Mouse (Mus musculus) CH12.LX (cell line): ENCODE results near the gene Pgm5. TPM values are rescaled to one million over a fixed set of nuclear protein-coding genes. Genes with fewer than 3 reads are reported as not detected.

Source experiments
- DNase-seq: peaks from one replicate; pipeline ENCODE4 v3.0.0-alpha.2; 2013; ENCODE audit errors: extremely low read depth
- H3K27ac ChIP-seq: 2 replicates; pipeline ENCODE4 v1.5.1; 2012; ENCODE audit warnings: low read depth, mild to moderate bottlenecking, control low read depth, moderate library complexity; ENCODE audit not compliant: insufficient read depth
- H3K27me3 ChIP-seq: replicated peaks from 2 replicates; pipeline ENCODE3; 2012; ENCODE audit warnings: inconsistent platforms
- H3K36me3 ChIP-seq, 2 experiments: replicated peaks in 1 of 2; 2 replicates each; pipeline versions ENCODE3 to v1.6.1; 2012; ENCODE audit warnings: inconsistent platforms in 1 of 2, low read length in 1 of 2, mild to moderate bottlenecking in 1 of 2, mixed read lengths in 1 of 2, moderate library complexity in 1 of 2; ENCODE audit not compliant: control insufficient read depth in 1 of 2, insufficient read depth in 1 of 2
- H3K4me1 ChIP-seq, 2 experiments: 2 replicates each; pipeline ENCODE4 v1.6.1; 2012; ENCODE audit warnings: inconsistent platforms in 1 of 2, moderate library complexity in 1 of 2; ENCODE audit not compliant: insufficient read depth in 2 of 2, control insufficient read depth in 1 of 2
- H3K4me2 ChIP-seq: 2 replicates; pipeline ENCODE4 v1.6.1; 2012; ENCODE audit warnings: low read depth, mild to moderate bottlenecking, control low read depth; ENCODE audit not compliant: poor library complexity, insufficient read depth, severe bottlenecking
- H3K4me3 ChIP-seq, 3 experiments: fragments of 150-350 bp in 1 of 3; sonication (generic) in 1 of 3; replicated peaks in 1 of 3; 2 replicates each; pipeline versions ENCODE3 to v1.5.1; 2011 to 2012; ENCODE audit warnings: low read depth in 2 of 3, low read length in 2 of 3, mild to moderate bottlenecking in 2 of 3, moderate library complexity in 2 of 3, control low read depth in 1 of 3, improper control_type of control experiment in 1 of 3, inconsistent platforms in 1 of 3, mixed read lengths in 1 of 3; ENCODE audit not compliant: poor library complexity in 1 of 3
- H3K79me2 ChIP-seq: replicated peaks from 2 replicates; pipeline ENCODE4 v1.6.1; 2012; ENCODE audit warnings: mild to moderate bottlenecking, moderate library complexity; ENCODE audit not compliant: control insufficient read depth, poor library complexity, insufficient read depth, severe bottlenecking; ENCODE audit errors: extremely low read depth
- H3K9ac ChIP-seq: 2 replicates; pipeline ENCODE4 v1.6.1; 2012; ENCODE audit warnings: low read depth, mild to moderate bottlenecking, control low read depth, moderate library complexity; ENCODE audit not compliant: insufficient read depth
- H3K9me3 ChIP-seq: replicated peaks from 2 replicates; pipeline ENCODE3; 2012; ENCODE audit warnings: low read length, inconsistent platforms, mixed read lengths
- ELF1 ChIP-seq: IDR thresholded peaks from 2 replicates; pipeline ENCODE4 v1.6.1; 2014; ENCODE audit warnings: low read depth, mild to moderate bottlenecking, inconsistent platforms, low read length, improper control_type of control experiment
- EP300 ChIP-seq: IDR thresholded peaks from 2 replicates; pipeline ENCODE4 v1.6.1; 2011; ENCODE audit warnings: low read length, improper control_type of control experiment
- ETS1 ChIP-seq: conservative IDR thresholded peaks from 2 replicates; pipeline ENCODE4 v1.6.1; 2012; ENCODE audit warnings: low read depth, mild to moderate bottlenecking, inconsistent platforms, low read length, improper control_type of control experiment, moderate library complexity
- HCFC1 ChIP-seq: IDR thresholded peaks from 2 replicates; pipeline ENCODE4 v1.6.1; 2012; ENCODE audit warnings: low read depth, mild to moderate bottlenecking, inconsistent platforms, low read length, improper control_type of control experiment
- IRF4 ChIP-seq: IDR thresholded peaks from 2 replicates; pipeline ENCODE4 v1.6.1; 2014; ENCODE audit warnings: low read depth, mild to moderate bottlenecking, inconsistent platforms, low read length, improper control_type of control experiment
- JUND ChIP-seq: conservative IDR thresholded peaks from 2 replicates; pipeline ENCODE4 v1.6.1; 2011; ENCODE audit warnings: low read depth, low read length, improper control_type of control experiment
- MAFK ChIP-seq: IDR thresholded peaks from 2 replicates; pipeline ENCODE4 v1.6.1; 2011; ENCODE audit warnings: low read length, improper control_type of control experiment; ENCODE audit not compliant: insufficient replicate concordance
- MAX ChIP-seq: IDR thresholded peaks from 2 replicates; pipeline ENCODE4 v1.6.1; 2011; ENCODE audit warnings: low read length, improper control_type of control experiment
- MAZ ChIP-seq: IDR thresholded peaks from 2 replicates; pipeline ENCODE4 v1.6.1; 2012; ENCODE audit warnings: low read depth, mild to moderate bottlenecking, inconsistent platforms, low read length, improper control_type of control experiment, moderate library complexity
- MEF2A ChIP-seq: IDR thresholded peaks from 2 replicates; pipeline ENCODE4 v1.6.1; 2014; ENCODE audit warnings: low read depth, mild to moderate bottlenecking, inconsistent platforms, low read length, improper control_type of control experiment, borderline replicate concordance
- NELFE ChIP-seq: IDR thresholded peaks from 2 replicates; pipeline ENCODE4 v1.6.1; 2011; ENCODE audit warnings: low read depth, low read length, improper control_type of control experiment
- NRF1 ChIP-seq: IDR thresholded peaks from 2 replicates; pipeline ENCODE4 v1.6.1; 2014; ENCODE audit warnings: low read depth, mild to moderate bottlenecking, inconsistent platforms, low read length, improper control_type of control experiment, moderate library complexity
- PAX5 ChIP-seq: IDR thresholded peaks from 2 replicates; pipeline ENCODE4 v1.6.1; 2012; ENCODE audit warnings: low read length, inconsistent platforms, mixed read lengths
- POLR2A ChIP-seq: IDR thresholded peaks from 2 replicates; pipeline ENCODE4 v1.6.1; 2011; ENCODE audit warnings: low read depth, mild to moderate bottlenecking, improper control_type of control experiment, low read length
- POLR2AphosphoS2 ChIP-seq: IDR thresholded peaks from 2 replicates; pipeline ENCODE4 v1.6.1; 2011; ENCODE audit warnings: low read depth, low read length, improper control_type of control experiment
- RAD21 ChIP-seq: IDR thresholded peaks from 2 replicates; pipeline ENCODE4 v1.6.1; 2011; ENCODE audit warnings: low read depth, mild to moderate bottlenecking, low read length, improper control_type of control experiment, moderate library complexity
- SIN3A ChIP-seq: IDR thresholded peaks from 2 replicates; pipeline ENCODE4 v1.6.1; 2012; ENCODE audit warnings: low read length, improper control_type of control experiment, inconsistent platforms
- SMC3 ChIP-seq: IDR thresholded peaks from 2 replicates; pipeline ENCODE4 v1.6.1; 2011; ENCODE audit warnings: low read depth, low read length, improper control_type of control experiment
- TCF12 ChIP-seq: IDR thresholded peaks from 2 replicates; pipeline ENCODE4 v1.6.1; 2014; ENCODE audit warnings: low read depth, mild to moderate bottlenecking, inconsistent platforms, low read length, improper control_type of control experiment
- USF1 ChIP-seq: IDR thresholded peaks from 2 replicates; pipeline ENCODE4 v1.6.1; 2014; ENCODE audit warnings: low read depth, mild to moderate bottlenecking, inconsistent platforms, low read length, improper control_type of control experiment
- dilution Hi-C: fragments of 300-500 bp; cut with MboI; formaldehyde crosslinking; loops from 2 replicates; pipeline ENCODE4 v1.14.3; 2020; ENCODE audit warnings: low sequenced_read_pairs; ENCODE audit not compliant: extremely low pct_unique_long_range_greater_than_20kb, extremely low pct_ligation_motif_present
- in situ Hi-C: fragments of 300-500 bp; cut with MboI; formaldehyde crosslinking; loops from 3 replicates; pipeline ENCODE4 v1.14.3; 2019; ENCODE audit warnings: low sequenced_read_pairs, low pct_ligation_motif_present, low pct_unique_long_range_greater_than_20kb, mixed read lengths
- polyA plus RNA-seq: library from polyadenylated mRNA; unstranded; fragments of >175 nt; gene quantifications from 2 replicates; pipeline ENCODE4 v1.2.1, GENCODE M21; 2012; ENCODE audit warnings: low read depth; ENCODE audit not compliant: insufficient read length
- total RNA-seq, 2 experiments: library from RNA; depleted of rRNA; stranded (reverse); fragments of 300-350 nt in 1 of 2; fragments of >200 nt in 1 of 2; gene quantifications; 2 replicates each; pipeline ENCODE4 v1.2.3; 2012 to 2014

The Pgm5 gene
- total and polyA plus RNA-seq, 3 experiments: not detected

DNA sequence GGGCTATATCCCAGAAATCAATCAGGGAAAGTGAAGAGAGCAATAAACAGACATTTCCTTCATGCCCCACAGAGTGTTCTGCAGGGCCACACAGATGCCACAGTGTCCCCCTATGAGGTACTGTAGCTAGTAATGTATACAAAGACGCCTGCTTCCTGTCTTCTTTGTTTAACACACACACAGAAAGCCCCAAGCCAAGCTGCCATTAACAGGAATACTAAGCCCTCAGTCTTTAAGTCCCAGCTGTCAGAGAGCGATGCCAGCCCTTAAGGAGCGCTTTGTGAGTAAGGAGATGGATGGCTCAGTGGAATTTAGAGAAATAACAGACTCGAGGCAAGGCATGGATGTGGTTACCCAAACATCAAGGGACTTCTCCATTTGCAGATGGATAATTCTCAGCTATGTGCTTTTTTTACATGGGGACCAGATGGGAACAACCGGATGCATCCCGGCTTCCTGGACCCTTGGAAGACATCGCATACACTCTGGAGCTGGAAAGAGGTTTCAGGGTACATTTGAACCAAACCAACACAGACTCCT, 16.6 kb downstream of the Pgm5 start:
- H3K79me2 ChIP-seq: no peaks in the 10 kb centered on the region
- H3K27ac ChIP-seq: no peak overlapping the region
- in situ Hi-C loops: no loop called here
- H3K36me3 ChIP-seq: no peaks in the 10 kb centered on the region
- no peaks in the 10 kb centered on the region for H3K4me1 ChIP-seq
- TF ChIP-seq POLR2A (no peak), ELF1 (no peak), PAX5 (no peak), EP300 (no peak), MAZ (no peak), MEF2A (no peak)
- dilution Hi-C loops: no loop called here
- no peaks in the 10 kb centered on the region for H3K27me3 ChIP-seq
- no peak overlapping the region for H3K9ac ChIP-seq
- no peak overlapping the region for H3K4me2 ChIP-seq
- H3K9me3 ChIP-seq: no peaks in the 10 kb centered on the region
- no peak for DNase-seq
- H3K4me3 ChIP-seq: no peak overlapping the region

DNA sequence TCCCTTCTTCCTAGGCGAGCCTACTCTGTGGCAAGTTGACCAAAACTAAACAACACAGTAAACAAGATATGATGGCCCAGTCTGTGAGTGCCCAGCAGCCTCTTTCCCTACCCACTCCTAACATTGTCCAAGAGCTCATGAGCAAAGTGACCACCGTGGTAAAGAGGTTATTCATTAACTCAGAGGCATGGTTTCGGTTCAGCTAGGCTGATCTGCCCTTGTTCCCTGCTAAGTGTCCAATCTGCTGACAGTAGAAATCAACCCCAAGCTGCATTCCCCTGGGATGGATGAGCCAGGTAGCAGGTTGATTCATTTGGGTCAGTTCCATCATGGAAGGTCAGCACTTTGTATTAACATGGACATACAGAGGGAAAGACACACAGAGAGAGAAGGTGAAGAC, 19.6 kb downstream of the Pgm5 start:
- Histone ChIP-seq H3K27me3 (no peaks in the 10 kb centered on the region), H3K9me3 (no peaks in the 10 kb centered on the region), H3K4me2 (no peak overlapping the region)
- dilution Hi-C loops: no loop called here
- in situ Hi-C loops: no loop called here
- TF ChIP-seq MAX: no peak
- TF ChIP-seq EP300: no peak
- no peak for TF ChIP-seq PAX5
- no peak for TF ChIP-seq JUND
- TF ChIP-seq IRF4: no peak
- no peak for TF ChIP-seq ETS1
- TF ChIP-seq SIN3A: no peak
- TF ChIP-seq HCFC1: no peak
- TF ChIP-seq NELFE: no peak
- TF ChIP-seq NRF1: no peak
- TF ChIP-seq RAD21: no peak
- TF ChIP-seq MAFK: no peak
- no peak for TF ChIP-seq SMC3
- no peak for TF ChIP-seq TCF12
- no peak for TF ChIP-seq USF1
- no peak for TF ChIP-seq ELF1
- no peak for TF ChIP-seq POLR2AphosphoS2
- TF ChIP-seq, all 38 proteins: peak for 0
- Histone ChIP-seq H3K27ac (no peak overlapping the region), H3K4me1 (no peaks in the 10 kb centered on the region), H3K36me3 (no peaks in the 10 kb centered on the region), H3K79me2 (no peaks in the 10 kb centered on the region), H3K4me3 (no peak overlapping the region), H3K9ac (no peak overlapping the region)
- no peak for DNase-seq
